Mouse (Mus musculus): Measurements from ENCODE around the gene Gm10972. TPM values are rescaled to one million over a fixed set of nuclear protein-coding genes. Genes with fewer than 3 reads are reported as not detected.
"Not testable (repeated sequence)": the region's sequence is repeated elsewhere in the genome, so short reads cannot be mapped to it uniquely, and the experiment has no call there.

Gm10972 gene
- polyA plus RNA-seq (2014; fragmentation: Nextera tagmentation; extraction: Ambion mirVana) = not detected in 2 replicates

DNA sequence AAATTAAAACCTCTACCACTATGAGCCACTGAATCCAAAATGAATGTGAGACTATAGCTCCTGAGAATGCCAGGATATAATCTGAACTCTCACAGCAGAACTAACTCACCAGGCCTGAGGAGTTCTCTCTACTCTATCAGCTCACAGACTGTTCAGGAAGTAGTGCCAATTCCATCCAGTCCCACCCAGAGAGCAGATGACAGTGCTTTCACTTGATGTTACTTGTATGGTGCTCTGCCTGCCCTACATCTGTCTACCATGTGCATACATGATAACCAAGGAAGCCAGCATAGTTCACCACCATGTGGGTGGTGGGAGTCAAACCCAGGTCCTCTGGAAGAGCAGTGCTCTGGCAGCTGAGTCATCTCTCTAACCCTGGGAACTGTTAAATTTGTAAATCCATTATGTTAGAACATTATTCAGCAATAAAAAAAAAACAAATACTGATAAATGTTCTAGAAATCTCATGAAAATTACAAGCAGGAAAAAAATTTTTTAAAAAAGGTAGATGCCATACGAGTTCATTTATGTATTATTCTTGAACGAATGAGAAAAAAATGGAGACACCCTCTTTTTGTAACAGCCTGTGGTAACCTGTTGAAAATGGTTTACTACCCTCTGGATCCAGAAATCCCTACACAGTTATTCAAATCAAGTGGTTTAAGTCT, at the start of gene Gm10972:
Gene Gm10972, plus strand, starts transcription at position 618 of the 668 bp plus-strand sequence.
- 88% methylated on average over 2 of the region's 2 CpGs for WGBS
- H3K27me3 ChIP-seq (ENCODE audit: control insufficient read depth, insufficient read depth, low read length); ATAC-seq (ENCODE audit: low FRiP score); DNase-seq (ENCODE audit: low spot score); H3K4me3 ChIP-seq (ENCODE audit: low read depth, low read length); H3K9me3 ChIP-seq (ENCODE audit: control insufficient read depth, low read length); H3K27ac ChIP-seq (ENCODE audit: low read depth, low read length); H3K9ac ChIP-seq (ENCODE audit: low read depth, low read length); H3K36me3 ChIP-seq (ENCODE audit: control insufficient read depth, insufficient read depth, low read length); H3K4me2 ChIP-seq (replicated peaks; ENCODE audit: low read depth, low read length); H3K4me1 ChIP-seq (replicated peaks; ENCODE audit: control insufficient read depth, insufficient read depth, low read length): not testable (repeated sequence)

DNA sequence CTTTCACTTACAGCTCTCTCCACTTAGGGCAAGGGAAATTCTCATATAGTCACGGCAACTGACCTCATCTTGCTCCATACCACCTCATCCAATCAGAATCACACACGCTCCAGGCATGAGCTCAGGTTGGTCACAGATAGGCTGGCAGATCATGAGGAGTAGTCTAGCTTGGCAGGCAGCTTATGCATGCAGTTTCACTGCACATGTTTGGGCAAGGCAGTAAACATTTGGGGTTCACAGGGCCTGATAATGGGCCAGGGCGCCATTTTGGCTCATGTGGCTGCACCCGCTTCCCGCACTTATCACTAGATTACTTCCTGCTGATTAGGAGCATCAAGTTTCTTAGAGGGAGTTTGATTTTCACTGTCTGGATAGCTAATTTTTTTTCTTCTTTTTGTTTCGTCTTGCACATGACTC, 47.0 kb upstream of the Gm10972 start:
- H3K9me3 ChIP-seq (ENCODE audit: control insufficient read depth, low read length) = no peaks in the 10 kb centered on the region
- 94% methylated on average over 6 of the region's 6 CpGs for WGBS
- ATAC-seq (ENCODE audit: low FRiP score) = no peak

DNA sequence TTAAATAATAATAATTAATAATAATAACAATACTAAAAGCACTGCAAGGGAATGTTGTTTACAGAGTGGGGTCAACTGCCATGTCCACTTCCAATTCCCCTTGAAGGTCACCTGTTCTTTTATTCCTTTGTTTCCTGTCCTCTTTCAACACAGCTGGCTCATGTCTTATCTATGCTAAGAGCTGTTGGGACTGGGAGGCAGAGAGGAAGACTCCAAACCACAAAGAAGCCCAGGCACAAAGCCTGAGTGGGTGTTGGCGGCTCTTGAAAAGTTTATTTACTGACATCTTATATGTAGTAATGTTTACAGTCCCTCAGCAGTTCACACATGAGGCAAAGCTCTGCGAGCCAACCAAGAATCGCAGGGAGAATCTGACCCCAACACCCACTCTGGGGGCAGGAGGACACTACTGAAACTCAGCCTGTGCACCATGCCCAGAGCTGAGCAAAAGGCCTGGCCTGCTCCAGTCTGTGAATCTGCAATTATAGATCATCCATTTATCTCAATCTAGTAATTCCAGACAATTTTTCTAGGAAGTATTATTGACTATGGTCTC, 45.6 kb upstream of the Gm10972 start:
- Histone ChIP-seq H3K9ac (ENCODE audit: low read depth, low read length) (no peak overlapping the region), H3K4me3 (ENCODE audit: low read depth, low read length) (no peak overlapping the region), H3K27me3 (ENCODE audit: control insufficient read depth, insufficient read depth, low read length) (no peaks in the 10 kb centered on the region), H3K36me3 (ENCODE audit: control insufficient read depth, insufficient read depth, low read length) (no peaks in the 10 kb centered on the region), H3K27ac (ENCODE audit: low read depth, low read length) (no peak overlapping the region), H3K4me1 (replicated peaks; ENCODE audit: control insufficient read depth, insufficient read depth, low read length) (no peaks in the 10 kb centered on the region), H3K4me2 (replicated peaks; ENCODE audit: low read depth, low read length) (no peak overlapping the region), H3K9me3 (ENCODE audit: control insufficient read depth, low read length) (no peaks in the 10 kb centered on the region)
- 87% methylated on average over 3 of the region's 3 CpGs for WGBS
- ATAC-seq (ENCODE audit: low FRiP score) = no peak
- DNase-seq (ENCODE audit: low spot score) = no peak

More for the DNA sequence above, 47.0 kb upstream of the Gm10972 start:
- Histone ChIP-seq H3K4me3 (ENCODE audit: low read depth, low read length) (no peak overlapping the region), H3K36me3 (ENCODE audit: control insufficient read depth, insufficient read depth, low read length) (no peaks in the 10 kb centered on the region), H3K27ac (ENCODE audit: low read depth, low read length) (no peak overlapping the region), H3K27me3 (ENCODE audit: control insufficient read depth, insufficient read depth, low read length) (no peaks in the 10 kb centered on the region), H3K4me2 (replicated peaks; ENCODE audit: low read depth, low read length) (no peak overlapping the region), H3K9ac (ENCODE audit: low read depth, low read length) (no peak overlapping the region), H3K4me1 (replicated peaks; ENCODE audit: control insufficient read depth, insufficient read depth, low read length) (no peaks in the 10 kb centered on the region)
- DNase-seq (ENCODE audit: low spot score) = no peak

GRCm38 (mm10) chr3:94601959-94602358, 41.0 kb upstream of the Gm10972 start:
- Histone ChIP-seq H3K4me2 (replicated peaks; ENCODE audit: low read depth, low read length) (no peak overlapping the region), H3K36me3 (ENCODE audit: control insufficient read depth, insufficient read depth, low read length) (no peaks in the 10 kb centered on the region), H3K4me3 (ENCODE audit: low read depth, low read length) (no peak overlapping the region), H3K27me3 (ENCODE audit: control insufficient read depth, insufficient read depth, low read length) (no peaks in the 10 kb centered on the region), H3K9ac (ENCODE audit: low read depth, low read length) (no peak overlapping the region), H3K4me1 (replicated peaks; ENCODE audit: control insufficient read depth, insufficient read depth, low read length) (no peaks in the 10 kb centered on the region), H3K27ac (ENCODE audit: low read depth, low read length) (no peak overlapping the region), H3K9me3 (ENCODE audit: control insufficient read depth, low read length) (no peaks in the 10 kb centered on the region)
- DNase-seq (ENCODE audit: low spot score) (peak; percentile 71), ATAC-seq (ENCODE audit: low FRiP score) (no peak)
- 3% methylated on average over 4 of the region's 4 CpGs for WGBS

DNA sequence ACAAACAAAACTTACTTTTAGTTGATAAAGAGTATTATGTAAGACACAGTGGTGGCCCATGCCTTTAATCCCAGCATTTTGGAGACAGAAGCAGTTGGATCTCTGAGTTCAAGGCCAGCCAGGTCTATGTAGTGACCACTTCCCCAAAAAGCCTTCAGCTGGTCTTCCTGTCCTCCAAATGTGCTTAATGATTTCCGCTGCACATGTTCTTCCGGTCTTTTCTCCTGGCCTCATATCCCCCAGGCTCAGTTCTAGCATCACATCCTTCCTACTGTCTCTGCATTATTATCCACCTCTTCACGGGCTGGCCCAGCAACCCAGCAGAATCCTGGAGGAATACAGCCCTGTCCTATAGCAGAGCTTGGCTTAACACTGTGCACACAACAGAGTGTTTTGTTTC, 33.3 kb upstream of the Gm10972 start:
- Histone ChIP-seq H3K9me3 (ENCODE audit: control insufficient read depth, low read length) (no peaks in the 10 kb centered on the region), H3K4me3 (ENCODE audit: low read depth, low read length) (no peak overlapping the region), H3K9ac (ENCODE audit: low read depth, low read length) (no peak overlapping the region), H3K27me3 (ENCODE audit: control insufficient read depth, insufficient read depth, low read length) (no peaks in the 10 kb centered on the region), H3K4me1 (replicated peaks; ENCODE audit: control insufficient read depth, insufficient read depth, low read length) (no peaks in the 10 kb centered on the region), H3K27ac (ENCODE audit: low read depth, low read length) (no peak overlapping the region), H3K4me2 (replicated peaks; ENCODE audit: low read depth, low read length) (no peak overlapping the region), H3K36me3 (ENCODE audit: control insufficient read depth, insufficient read depth, low read length) (no peaks in the 10 kb centered on the region)
- DNase-seq (ENCODE audit: low spot score) (no peak), ATAC-seq (ENCODE audit: low FRiP score) (no peak)
- 97% methylated on average over 3 of the region's 3 CpGs for WGBS

- H3K9me3 ChIP-seq (ENCODE audit: control insufficient read depth, low read length) = no peaks in the 10 kb centered on the region
- H3K4me3 ChIP-seq (ENCODE audit: low read depth, low read length) = no peak overlapping the region
- DNase-seq (ENCODE audit: low spot score) = no peak
- H3K4me2 ChIP-seq (replicated peaks; ENCODE audit: low read depth, low read length) = no peak overlapping the region
- H3K27me3 ChIP-seq (ENCODE audit: control insufficient read depth, insufficient read depth, low read length) = no peaks in the 10 kb centered on the region
- no peaks in the 10 kb centered on the region for H3K36me3 ChIP-seq (ENCODE audit: control insufficient read depth, insufficient read depth, low read length)
- H3K9ac ChIP-seq (ENCODE audit: low read depth, low read length) = no peak overlapping the region
- H3K4me1 ChIP-seq (replicated peaks; ENCODE audit: control insufficient read depth, insufficient read depth, low read length) = no peaks in the 10 kb centered on the region
- WGBS = 79% methylated on average over 2 of the region's 2 CpGs
- ATAC-seq (ENCODE audit: low FRiP score) = no peak
- H3K27ac ChIP-seq (ENCODE audit: low read depth, low read length) = no peak overlapping the region
Measured at GRCm38 (mm10) chr3:94610581-94610980, 32.3 kb upstream of the Gm10972 start.

GRCm38 (mm10) chr3:94611343-94611742, 31.6 kb upstream of the Gm10972 start:
- ATAC-seq (ENCODE audit: low FRiP score) = no peak

DNA sequence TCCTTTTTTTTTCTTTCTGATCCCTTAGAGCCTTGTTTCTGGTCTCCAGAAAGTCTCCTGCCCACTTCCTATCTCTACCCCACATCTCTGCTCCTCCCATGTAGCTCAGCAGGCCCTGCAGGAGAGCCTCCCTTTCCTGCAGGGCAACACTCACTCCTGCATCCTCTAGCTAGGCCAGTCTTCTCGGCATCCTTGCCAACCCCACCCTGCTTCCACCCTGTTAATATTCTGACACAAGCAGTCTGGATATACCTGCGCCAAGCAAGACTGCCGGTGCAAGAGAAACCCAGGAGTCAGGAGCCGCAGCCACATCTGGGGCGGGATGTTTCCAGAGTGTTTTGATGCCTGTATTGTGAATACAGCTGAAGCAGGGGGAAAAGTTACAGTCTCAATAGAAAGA, 31.1 kb upstream of the Gm10972 start:
- no peak for DNase-seq (ENCODE audit: low spot score)
- WGBS = 77% methylated on average over 5 of the region's 5 CpGs
- no peaks in the 10 kb centered on the region for H3K4me1 ChIP-seq (replicated peaks; ENCODE audit: control insufficient read depth, insufficient read depth, low read length)
- no peaks in the 10 kb centered on the region for H3K27me3 ChIP-seq (ENCODE audit: control insufficient read depth, insufficient read depth, low read length)
- no peak overlapping the region for H3K4me2 ChIP-seq (replicated peaks; ENCODE audit: low read depth, low read length)
- no peak for ATAC-seq (ENCODE audit: low FRiP score)
- no peaks in the 10 kb centered on the region for H3K9me3 ChIP-seq (ENCODE audit: control insufficient read depth, low read length)
- H3K27ac ChIP-seq (ENCODE audit: low read depth, low read length) = no peak overlapping the region
- H3K4me3 ChIP-seq (ENCODE audit: low read depth, low read length) = no peak overlapping the region
- no peaks in the 10 kb centered on the region for H3K36me3 ChIP-seq (ENCODE audit: control insufficient read depth, insufficient read depth, low read length)
- H3K9ac ChIP-seq (ENCODE audit: low read depth, low read length) = no peak overlapping the region

More at GRCm38 (mm10) chr3:94611343-94611742, 31.6 kb upstream of the Gm10972 start:
- no peak overlapping the region for H3K4me2 ChIP-seq (replicated peaks; ENCODE audit: low read depth, low read length)
- no peak for DNase-seq (ENCODE audit: low spot score)
- H3K9me3 ChIP-seq (ENCODE audit: control insufficient read depth, low read length) = no peaks in the 10 kb centered on the region
- no peak overlapping the region for H3K27ac ChIP-seq (ENCODE audit: low read depth, low read length)
- 70% methylated on average over 4 of the region's 4 CpGs for WGBS
- H3K27me3 ChIP-seq (ENCODE audit: control insufficient read depth, insufficient read depth, low read length) = no peaks in the 10 kb centered on the region
- H3K4me3 ChIP-seq (ENCODE audit: low read depth, low read length) = no peak overlapping the region
- no peaks in the 10 kb centered on the region for H3K4me1 ChIP-seq (replicated peaks; ENCODE audit: control insufficient read depth, insufficient read depth, low read length)
- H3K9ac ChIP-seq (ENCODE audit: low read depth, low read length) = no peak overlapping the region
- no peaks in the 10 kb centered on the region for H3K36me3 ChIP-seq (ENCODE audit: control insufficient read depth, insufficient read depth, low read length)

- DNase-seq (ENCODE audit: low spot score) (no peak), ATAC-seq (ENCODE audit: low FRiP score) (no peak)
- no peaks in the 10 kb centered on the region for H3K36me3 ChIP-seq (ENCODE audit: control insufficient read depth, insufficient read depth, low read length)
- 70% methylated on average over 1 of the region's 1 CpGs for WGBS
- no peak overlapping the region for H3K27ac ChIP-seq (ENCODE audit: low read depth, low read length)
- H3K4me3 ChIP-seq (ENCODE audit: low read depth, low read length) = no peak overlapping the region
- no peaks in the 10 kb centered on the region for H3K4me1 ChIP-seq (replicated peaks; ENCODE audit: control insufficient read depth, insufficient read depth, low read length)
- H3K9me3 ChIP-seq (ENCODE audit: control insufficient read depth, low read length) = no peaks in the 10 kb centered on the region
- no peak overlapping the region for H3K9ac ChIP-seq (ENCODE audit: low read depth, low read length)
- H3K27me3 ChIP-seq (ENCODE audit: control insufficient read depth, insufficient read depth, low read length) = no peaks in the 10 kb centered on the region
- no peak overlapping the region for H3K4me2 ChIP-seq (replicated peaks; ENCODE audit: low read depth, low read length)
Measured at GRCm38 (mm10) chr3:94612274-94612673, 30.6 kb upstream of the Gm10972 start.
